Mouse (Mus musculus): ENCODE data around the gene Abcd3. TPM values are rescaled to one million over a fixed set of nuclear protein-coding genes. Genes with fewer than 3 reads are reported as not detected.
"Not testable (repeated sequence)": the region's sequence is repeated elsewhere in the genome, so short reads cannot be mapped to it uniquely, and the experiment has no call there.

The Abcd3 gene
- total RNA-seq, 1 experiment from 2014 or later, result 43.3 TPM

DNA sequence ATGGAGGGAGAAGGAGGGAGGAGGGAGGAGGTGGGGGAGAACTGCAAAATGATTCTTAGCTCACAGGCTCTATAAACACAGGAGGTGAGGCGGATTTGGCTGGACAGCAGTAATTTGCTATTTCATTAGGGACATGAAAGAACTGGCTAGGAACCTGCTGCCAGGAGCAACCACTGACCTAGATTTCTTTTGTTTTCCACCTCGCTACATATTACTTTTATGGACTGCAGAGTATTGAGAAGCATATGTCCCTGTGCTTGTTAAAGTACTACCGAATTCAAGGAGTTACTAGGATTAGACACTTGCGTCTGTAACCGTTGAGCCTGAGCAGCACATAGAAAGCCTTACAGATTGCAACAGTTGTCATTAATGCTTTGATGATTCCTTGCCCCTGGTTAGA is 7.5 kb upstream of the Abcd3 start:
- no peak for ATAC-seq (replicated peaks in 1 of 2; ENCODE audit: insufficient read depth in 1 of 2, low FRiP score in 2 of 2, low TSS enrichment in 1 of 2, low read depth in 1 of 2, poor library complexity in 2 of 2, severe bottlenecking in 2 of 2)

GRCm38 (mm10) chr3:121821559-121822143 is 6.5 kb upstream of the Abcd3 start:
- no peak for ATAC-seq (replicated peaks in 1 of 2; ENCODE audit: insufficient read depth in 1 of 2, low FRiP score in 2 of 2, low TSS enrichment in 1 of 2, low read depth in 1 of 2, poor library complexity in 2 of 2, severe bottlenecking in 2 of 2)

- no peak for ATAC-seq (replicated peaks in 1 of 2; ENCODE audit: insufficient read depth in 1 of 2, low FRiP score in 2 of 2, low TSS enrichment in 1 of 2, low read depth in 1 of 2, poor library complexity in 2 of 2, severe bottlenecking in 2 of 2)
Measured at GRCm38 (mm10) chr3:121819693-121820200, 4.6 kb upstream of the Abcd3 start.

- no peak for ATAC-seq (replicated peaks in 1 of 2; ENCODE audit: insufficient read depth in 1 of 2, low FRiP score in 2 of 2, low TSS enrichment in 1 of 2, low read depth in 1 of 2, poor library complexity in 2 of 2, severe bottlenecking in 2 of 2)
Measured at GRCm38 (mm10) chr3:121818736-121819396, 3.8 kb upstream of the Abcd3 start.

- no peak for ATAC-seq (replicated peaks in 1 of 2; ENCODE audit: insufficient read depth in 1 of 2, low FRiP score in 2 of 2, low TSS enrichment in 1 of 2, low read depth in 1 of 2, poor library complexity in 2 of 2, severe bottlenecking in 2 of 2)
Measured at GRCm38 (mm10) chr3:121815549-121816235, 590 bp upstream of the Abcd3 start.

DNA sequence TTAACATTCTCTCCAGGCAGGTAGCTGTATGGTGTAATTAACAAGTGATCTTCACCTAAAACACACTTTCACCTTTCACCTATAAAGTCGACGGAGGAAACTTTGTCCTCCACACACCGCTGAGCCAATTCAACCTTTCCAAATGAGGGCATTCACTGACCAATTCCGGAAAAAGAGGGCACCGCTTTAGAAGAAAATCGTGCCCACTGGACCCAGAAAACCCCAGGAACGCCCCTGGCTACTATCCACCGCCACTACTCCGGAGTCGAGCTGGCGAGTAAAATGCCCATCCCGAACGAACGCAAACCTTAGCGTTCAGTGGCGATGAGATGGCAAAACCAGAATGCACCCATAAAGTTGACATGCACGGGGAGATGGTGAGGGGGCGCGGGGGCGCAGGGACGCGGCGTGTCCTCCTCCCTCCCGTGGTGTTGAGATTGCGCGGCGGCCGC is 663 bp downstream of the Abcd3 start:
- ATAC-seq (replicated peaks in 1 of 2; ENCODE audit: insufficient read depth in 1 of 2, low FRiP score in 2 of 2, low TSS enrichment in 1 of 2, low read depth in 1 of 2, poor library complexity in 2 of 2, severe bottlenecking in 2 of 2), result peak; percentile 2 to 37; a peak in 2 of 4 replicates

- ATAC-seq (replicated peaks in 1 of 2; ENCODE audit: insufficient read depth in 1 of 2, low FRiP score in 2 of 2, low TSS enrichment in 1 of 2, low read depth in 1 of 2, poor library complexity in 2 of 2, severe bottlenecking in 2 of 2), result no peak
Measured at GRCm38 (mm10) chr3:121813834-121814233, 1.3 kb downstream of the Abcd3 start.

DNA sequence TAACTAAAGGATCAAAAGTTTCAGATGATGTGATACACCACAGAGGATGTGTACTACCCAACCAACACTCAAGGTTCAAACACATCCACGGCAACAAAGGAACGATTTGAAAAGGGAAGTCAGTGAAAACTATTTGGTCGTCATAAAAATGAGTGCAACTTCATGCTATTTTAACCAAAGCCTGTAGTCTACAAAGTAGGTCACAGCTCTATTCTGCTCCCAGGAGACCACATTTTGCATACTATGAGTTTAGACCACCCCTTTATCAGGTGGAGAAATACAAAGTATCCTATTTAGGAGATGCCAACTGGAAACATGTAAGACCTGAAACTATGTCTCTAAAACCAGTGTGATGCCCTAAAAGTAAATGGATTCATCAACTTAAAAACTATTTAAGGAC is 6.9 kb downstream of the Abcd3 start:
- 0 out of 4 replicates have a peak, but pooled peaks of 1 of the 2 experiments have one; percentile 17 for ATAC-seq (replicated peaks in 1 of 2; ENCODE audit: insufficient read depth in 1 of 2, low FRiP score in 2 of 2, low TSS enrichment in 1 of 2, low read depth in 1 of 2, poor library complexity in 2 of 2, severe bottlenecking in 2 of 2)

GRCm38 (mm10) chr3:121794214-121794613 is 20.9 kb downstream of the Abcd3 start:
- ATAC-seq (replicated peaks in 1 of 2; ENCODE audit: insufficient read depth in 1 of 2, low FRiP score in 2 of 2, low TSS enrichment in 1 of 2, low read depth in 1 of 2, poor library complexity in 2 of 2, severe bottlenecking in 2 of 2), result no peak

- no peak for ATAC-seq (replicated peaks in 1 of 2; ENCODE audit: insufficient read depth in 1 of 2, low FRiP score in 2 of 2, low TSS enrichment in 1 of 2, low read depth in 1 of 2, poor library complexity in 2 of 2, severe bottlenecking in 2 of 2)
Measured at GRCm38 (mm10) chr3:121792246-121792645, 22.9 kb downstream of the Abcd3 start.

DNA sequence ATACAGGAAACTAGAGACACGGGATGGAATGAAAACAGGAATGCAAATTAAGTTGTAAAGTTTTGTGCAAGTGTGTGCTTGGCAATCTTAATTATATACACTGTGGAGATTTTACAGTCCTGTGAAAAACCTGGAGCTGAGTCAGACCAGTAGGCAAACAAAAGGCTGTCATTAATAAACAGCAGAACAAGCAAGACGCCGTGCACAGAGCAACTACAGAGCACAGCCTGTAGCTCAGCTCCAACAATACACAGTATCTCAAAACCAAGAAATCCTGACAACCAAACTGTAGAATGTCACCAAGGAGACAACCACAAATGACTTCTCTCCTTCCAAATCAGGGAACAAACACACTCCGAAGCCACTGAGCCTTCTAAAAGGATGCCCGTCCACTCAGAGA is 24.7 kb downstream of the Abcd3 start:
- no peak for ATAC-seq (replicated peaks in 1 of 2; ENCODE audit: insufficient read depth in 1 of 2, low FRiP score in 2 of 2, low TSS enrichment in 1 of 2, low read depth in 1 of 2, poor library complexity in 2 of 2, severe bottlenecking in 2 of 2)

DNA sequence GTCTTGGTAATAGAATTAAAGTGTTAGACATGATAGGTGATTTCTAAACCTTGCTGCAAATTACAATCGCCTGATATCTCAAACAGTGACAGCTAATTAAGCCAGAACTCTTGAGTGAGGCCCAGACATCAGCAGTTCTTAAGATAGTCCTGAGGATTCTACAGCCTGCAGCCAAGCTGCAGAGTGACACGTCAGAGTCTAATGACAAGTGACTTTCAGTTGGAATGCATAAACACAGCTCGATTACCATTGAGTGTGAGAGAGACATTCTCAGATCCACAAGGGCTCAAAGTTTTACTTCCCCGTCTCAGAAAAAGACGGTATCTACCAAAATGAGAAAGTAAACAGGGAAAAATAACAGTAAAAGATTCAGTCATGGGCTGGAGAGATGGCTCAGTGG is 25.3 kb downstream of the Abcd3 start:
- ATAC-seq (replicated peaks in 1 of 2; ENCODE audit: insufficient read depth in 1 of 2, low FRiP score in 2 of 2, low TSS enrichment in 1 of 2, low read depth in 1 of 2, poor library complexity in 2 of 2, severe bottlenecking in 2 of 2), result no peak

- ATAC-seq (replicated peaks in 1 of 2; ENCODE audit: insufficient read depth in 1 of 2, low FRiP score in 2 of 2, low TSS enrichment in 1 of 2, low read depth in 1 of 2, poor library complexity in 2 of 2, severe bottlenecking in 2 of 2), result no peak
Measured at GRCm38 (mm10) chr3:121783020-121783419, 32.1 kb downstream of the Abcd3 start.

GRCm38 (mm10) chr3:121777943-121778342 is 37.2 kb downstream of the Abcd3 start:
- ATAC-seq (replicated peaks in 1 of 2; ENCODE audit: insufficient read depth in 1 of 2, low FRiP score in 2 of 2, low TSS enrichment in 1 of 2, low read depth in 1 of 2, poor library complexity in 2 of 2, severe bottlenecking in 2 of 2), result peak; percentile 82 to 86

DNA sequence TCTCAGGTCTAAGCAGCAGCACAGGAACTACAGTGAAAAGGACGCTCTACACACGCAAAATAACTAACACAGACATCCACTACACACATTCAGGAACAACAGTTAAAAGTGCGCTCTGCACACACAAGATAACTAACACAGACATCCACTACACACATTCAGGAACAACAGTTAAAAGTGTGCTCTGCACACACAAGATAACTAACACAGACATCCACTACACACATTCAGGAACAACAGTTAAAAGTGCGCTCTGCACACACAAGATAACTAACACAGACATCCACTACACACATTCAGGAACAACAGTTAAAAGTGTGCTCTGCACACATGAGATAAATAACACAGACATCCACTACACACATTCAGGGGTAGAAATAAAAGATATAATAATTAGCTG is 41.8 kb downstream of the Abcd3 start:
- ATAC-seq (replicated peaks in 1 of 2; ENCODE audit: insufficient read depth in 1 of 2, low FRiP score in 2 of 2, low TSS enrichment in 1 of 2, low read depth in 1 of 2, poor library complexity in 2 of 2, severe bottlenecking in 2 of 2), result not testable (repeated sequence)

DNA sequence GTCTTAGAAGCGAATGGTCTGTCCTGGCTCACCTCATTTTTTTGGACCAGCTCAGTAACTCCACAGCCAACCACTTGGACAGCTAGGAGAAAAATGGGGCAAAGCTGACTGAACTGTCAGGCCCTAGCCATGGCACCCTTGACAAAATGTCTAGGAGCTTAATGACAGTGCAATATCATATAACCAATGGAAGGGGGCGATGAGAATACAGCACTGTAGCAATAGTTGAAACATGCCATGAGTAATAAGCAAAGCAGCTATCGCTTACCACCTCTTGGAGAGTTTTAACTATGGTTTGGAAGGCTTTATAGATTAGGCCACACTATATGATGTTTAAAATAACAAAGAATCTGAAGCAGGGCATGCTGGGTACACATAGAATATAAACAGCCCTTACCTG is 46.3 kb downstream of the Abcd3 start:
- ATAC-seq (replicated peaks in 1 of 2; ENCODE audit: insufficient read depth in 1 of 2, low FRiP score in 2 of 2, low TSS enrichment in 1 of 2, low read depth in 1 of 2, poor library complexity in 2 of 2, severe bottlenecking in 2 of 2), result no peak

- ATAC-seq (replicated peaks in 1 of 2; ENCODE audit: insufficient read depth in 1 of 2, low FRiP score in 2 of 2, low TSS enrichment in 1 of 2, low read depth in 1 of 2, poor library complexity in 2 of 2, severe bottlenecking in 2 of 2), result peak in 1 of 2 experiments; percentile 44; a peak in 1 of 4 replicates
Measured at GRCm38 (mm10) chr3:121766818-121767217, 48.3 kb downstream of the Abcd3 start.

GRCm38 (mm10) chr3:121766048-121766447 is 49.1 kb downstream of the Abcd3 start:
- ATAC-seq (replicated peaks in 1 of 2; ENCODE audit: insufficient read depth in 1 of 2, low FRiP score in 2 of 2, low TSS enrichment in 1 of 2, low read depth in 1 of 2, poor library complexity in 2 of 2, severe bottlenecking in 2 of 2), result peak; percentile 46 to 58; a peak in 3 of 4 replicates

All from hematopoietic stem cell, adult 5-6 weeks (primary cell).